Mouse (Mus musculus) embryonic fibroblast, embryonic 13.5 days (primary cell): Measurements from ENCODE around the gene Yod1. TPM values are rescaled to one million over a fixed set of nuclear protein-coding genes. Genes with fewer than 3 reads are reported as not detected.

Experiments used
- H3K27ac ChIP-seq: 2 replicates; pipeline ENCODE4 v1.5.1; 2012; ENCODE audit warnings: low read length, control low read depth, inconsistent platforms; ENCODE audit not compliant: insufficient read depth
- H3K4me1 ChIP-seq: 2 replicates; pipeline ENCODE4 v1.6.1; 2011; ENCODE audit warnings: low read length; ENCODE audit not compliant: control insufficient read depth, insufficient read depth
- H3K4me3 ChIP-seq: 2 replicates; pipeline ENCODE4 v1.5.1; 2011; ENCODE audit warnings: mild to moderate bottlenecking, control low read depth, low read length; ENCODE audit not compliant: insufficient read depth
- CTCF ChIP-seq: IDR thresholded peaks from 2 replicates; pipeline ENCODE4 v1.5.1; 2011; ENCODE audit warnings: mild to moderate bottlenecking, control low read depth, low read length, moderate library complexity, borderline replicate concordance; ENCODE audit not compliant: insufficient read depth
- POLR2A ChIP-seq: IDR thresholded peaks from 2 replicates; pipeline ENCODE4 v1.6.1; 2011; ENCODE audit warnings: low read depth, mild to moderate bottlenecking, control low read depth, low read length, moderate library complexity
- polyA plus RNA-seq: library from polyadenylated mRNA; stranded (reverse); fragments of >200 nt; gene quantifications from 2 replicates; pipeline ENCODE4 v1.2.4, GENCODE M21; 2011; ENCODE audit warnings: low read depth; ENCODE audit not compliant: missing spikeins, insufficient read length

Gene Yod1
- polyA plus RNA-seq, 1 experiment = 6.5 TPM

DNA sequence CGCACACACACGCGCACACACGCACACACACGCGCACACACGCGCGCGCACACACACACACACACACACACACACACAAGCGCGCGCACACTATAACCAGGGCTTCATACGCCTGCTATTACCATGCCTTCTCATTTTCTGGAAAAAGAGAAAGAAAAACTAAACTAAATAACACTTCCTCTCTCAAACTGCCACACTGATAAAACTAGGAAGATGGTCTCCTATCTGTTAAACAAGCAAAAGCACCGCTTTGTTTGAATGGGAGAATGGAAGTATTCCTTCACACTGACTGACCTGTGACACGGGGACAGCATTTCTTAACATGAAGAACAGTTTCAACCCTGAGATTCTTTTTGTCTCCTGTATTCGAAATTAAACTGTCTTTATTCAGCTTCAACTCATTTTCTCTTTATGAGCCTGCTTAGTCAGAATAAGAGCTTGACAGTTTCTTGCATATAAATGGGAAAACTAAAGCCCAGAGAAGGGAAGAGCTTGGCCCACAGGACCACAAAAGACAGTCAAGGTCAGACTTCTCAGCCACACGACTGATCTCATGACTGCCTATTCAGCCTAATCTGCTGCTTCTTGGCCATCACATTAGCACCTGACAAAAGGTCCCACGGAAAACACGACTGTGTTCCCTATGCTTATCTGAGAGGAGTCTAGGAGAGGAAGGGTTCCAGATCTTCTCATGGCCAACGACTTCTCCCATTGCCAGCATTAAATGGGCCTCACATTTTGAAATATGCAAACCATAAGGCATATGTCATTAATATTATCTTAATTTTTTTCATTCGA lies 6.6 kb upstream of the Yod1 start:
- no peak overlapping the region for H3K27ac ChIP-seq
- TF ChIP-seq POLR2A (no peak), CTCF (no peak)
- no peaks in the 10 kb centered on the region for H3K4me1 ChIP-seq
- H3K4me3 ChIP-seq = no peak overlapping the region

DNA sequence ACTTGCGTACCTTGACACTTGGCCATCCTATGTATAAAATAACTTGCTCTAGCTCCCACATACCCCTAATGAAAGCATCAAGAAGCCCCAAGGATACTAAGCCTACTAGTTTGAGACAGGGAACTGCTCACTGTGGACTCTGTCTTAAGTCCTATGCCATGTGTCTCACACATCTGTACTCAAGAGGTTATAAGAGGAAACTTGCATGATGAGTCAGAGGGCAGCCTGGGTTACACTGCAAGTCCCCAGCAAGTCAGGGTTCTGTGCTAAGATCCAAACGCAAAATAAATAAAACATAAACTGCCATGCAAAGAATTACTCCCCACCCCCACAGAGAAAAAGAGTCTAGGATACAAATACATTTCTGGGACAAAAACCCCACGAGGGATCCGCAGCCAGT lies 3.1 kb upstream of the Yod1 start:
- no peak for TF ChIP-seq POLR2A
- TF ChIP-seq CTCF = no peak
- H3K27ac ChIP-seq = no peak overlapping the region
- no peak overlapping the region for H3K4me3 ChIP-seq
- no peaks in the 10 kb centered on the region; the same call in 1 of the 2 replicates for H3K4me1 ChIP-seq

DNA sequence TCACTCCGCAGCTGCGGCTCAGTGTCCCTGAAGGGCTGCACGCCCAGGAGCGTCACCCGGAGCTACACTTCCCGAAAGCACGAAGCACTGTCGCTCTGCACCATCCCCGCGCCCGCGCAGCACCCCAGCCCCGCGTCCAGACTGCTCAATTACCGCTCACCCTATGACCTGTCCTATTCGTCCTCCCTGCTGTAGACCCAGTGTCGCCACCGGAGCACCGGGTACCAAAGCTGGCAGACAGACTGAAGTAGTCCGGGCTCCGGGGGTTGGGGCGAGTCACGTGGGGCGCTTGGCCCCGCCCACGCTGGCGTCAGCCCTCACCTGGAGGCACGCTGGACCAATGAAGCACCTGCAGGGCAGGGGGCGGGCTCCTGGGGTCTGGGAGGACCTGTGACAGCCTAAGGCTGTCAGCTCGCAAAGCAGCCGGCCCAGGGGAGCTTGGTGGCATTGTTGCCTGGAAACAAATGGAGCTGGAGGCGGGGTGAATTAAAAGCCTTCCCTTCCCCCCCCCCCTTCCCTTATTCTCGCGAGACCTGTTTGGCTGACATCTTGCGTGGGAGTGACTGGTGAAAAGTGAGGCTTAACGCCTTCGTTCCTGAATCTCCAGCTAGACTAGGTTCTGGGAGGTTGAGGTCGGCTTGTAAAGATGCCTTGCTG lies 1.4 kb upstream of the Yod1 start, which contains the start of gene Gm29427:
Gene Gm29427 (minus strand): TSS at position 239 of the 657 bp plus-strand sequence.
- Histone ChIP-seq H3K4me1 (no peaks in the 10 kb centered on the region; the same call in 1 of the 2 replicates), H3K4me3 (peak within 1 kb of the TSS; percentile 91), H3K27ac (0 out of 2 replicates have a peak within 1 kb of the TSS, but pooled peaks have one; percentile 47)
- no peak for TF ChIP-seq CTCF
- TF ChIP-seq POLR2A = peak; percentile 82

DNA sequence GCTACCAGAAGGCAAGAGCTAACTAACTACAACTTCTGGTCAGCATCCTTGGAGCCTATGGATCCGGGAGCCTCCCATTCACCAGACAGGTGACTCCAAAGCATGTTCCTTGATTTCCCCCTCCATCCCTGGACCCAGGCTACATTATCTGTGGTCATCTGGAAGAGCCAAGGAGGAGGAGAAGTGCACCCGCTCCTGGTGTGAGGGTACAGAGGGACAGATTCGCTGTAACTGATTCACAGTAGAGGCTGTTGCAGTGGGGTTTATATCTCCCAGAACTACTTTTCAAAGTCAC lies 962 bp upstream of the Yod1 start:
- no peak for TF ChIP-seq POLR2A
- TF ChIP-seq CTCF = no peak
- Histone ChIP-seq H3K4me1 (no peaks in the 10 kb centered on the region; the same call in 1 of the 2 replicates), H3K4me3 (peak overlapping the region; percentile 91), H3K27ac (no peak overlapping the region)

DNA sequence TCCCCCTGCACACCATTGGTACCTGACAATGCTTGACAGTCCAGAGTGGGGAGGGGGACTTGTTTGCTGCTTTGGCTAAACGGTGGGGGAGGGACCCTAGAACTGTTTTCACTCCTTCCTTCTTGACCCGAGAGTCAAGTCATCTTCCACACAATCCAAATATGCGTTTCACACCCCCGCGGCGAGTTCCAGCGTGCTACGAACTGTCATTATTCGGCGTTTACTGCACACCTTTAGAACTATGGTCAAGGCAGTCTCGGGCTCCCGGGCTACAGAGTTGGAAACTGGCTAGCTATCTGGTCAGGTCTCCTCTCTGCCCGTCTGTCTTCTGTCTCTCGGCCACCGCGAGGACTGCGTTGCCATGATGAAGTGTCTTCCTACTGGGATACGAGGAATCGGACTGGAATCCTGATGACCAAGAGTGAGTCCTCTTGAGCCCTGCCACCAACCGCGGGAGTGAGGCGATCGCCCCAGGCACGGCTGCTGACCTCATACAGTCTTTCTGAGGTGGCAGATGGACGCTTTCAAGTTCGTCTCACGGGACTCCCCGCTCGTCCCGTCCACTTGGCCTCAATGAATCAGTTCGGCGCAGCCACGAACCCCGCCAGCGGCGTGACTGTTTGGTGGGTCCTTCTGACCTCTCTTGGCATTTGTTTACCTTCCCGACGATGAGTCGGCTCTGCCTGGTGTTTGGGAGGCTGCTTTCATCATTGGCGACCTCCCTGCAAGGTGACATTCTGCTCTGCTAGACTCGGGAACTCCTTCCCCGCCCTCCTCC lies 425 bp upstream of the Yod1 start:
- Histone ChIP-seq H3K4me1 (no peaks in the 10 kb centered on the region; the same call in 1 of the 2 replicates), H3K27ac (peak overlapping the region; percentile 47; the same call in 1 of the 2 replicates), H3K4me3 (peak overlapping the region; percentile 91)
- peak; percentile 19; the same call in 1 of the 2 replicates for TF ChIP-seq POLR2A
- TF ChIP-seq CTCF = no peak

DNA sequence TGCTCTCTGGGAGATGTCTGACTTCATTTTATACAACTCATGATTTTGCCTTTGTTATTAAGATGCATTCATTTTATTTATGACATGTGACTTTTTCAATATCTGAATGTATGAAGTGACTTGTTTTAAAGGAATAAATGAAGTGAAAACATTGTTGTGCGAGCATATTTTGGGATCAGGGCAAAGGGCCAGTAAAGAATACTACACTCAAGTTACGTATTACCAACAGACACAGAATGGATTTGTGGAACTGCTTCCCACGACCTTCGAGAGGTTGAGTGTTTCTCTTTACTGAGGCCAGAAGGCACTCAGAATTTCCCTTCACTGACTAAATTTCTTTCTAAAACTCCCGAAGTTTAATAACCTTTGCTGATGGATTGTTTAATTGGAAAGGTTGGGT lies 7.1 kb downstream of the Yod1 start:
- Histone ChIP-seq H3K4me3 (no peak overlapping the region), H3K4me1 (no peaks in the 10 kb centered on the region), H3K27ac (no peak overlapping the region)
- TF ChIP-seq POLR2A (no peak), CTCF (no peak)

GRCm38 (mm10) chr1:130726396-130726795 lies 9.3 kb downstream of the Yod1 start:
- Histone ChIP-seq H3K4me1 (no peaks in the 10 kb centered on the region), H3K4me3 (no peak overlapping the region), H3K27ac (no peak overlapping the region)
- TF ChIP-seq POLR2A (no peak), CTCF (no peak)

DNA sequence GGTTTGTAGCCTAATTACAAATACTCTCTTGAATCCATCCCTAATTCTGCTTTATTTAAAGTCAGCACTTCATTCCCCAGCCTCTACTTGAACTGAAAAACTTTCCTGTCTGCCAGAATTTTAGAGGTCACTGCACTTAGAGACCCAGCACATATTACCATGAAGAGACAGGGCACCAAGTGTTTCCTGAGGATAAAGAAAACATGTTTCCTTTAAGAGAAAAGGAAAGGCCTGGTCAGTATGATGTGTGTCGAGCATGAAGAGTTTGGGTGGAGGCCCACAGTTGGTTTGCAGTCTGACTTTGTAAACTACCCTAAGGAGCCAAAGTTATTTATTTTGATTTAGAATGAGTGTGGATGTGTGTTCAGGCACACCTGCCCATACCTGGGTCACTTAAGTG lies 10.9 kb downstream of the Yod1 start:
- no peak overlapping the region for H3K4me3 ChIP-seq
- TF ChIP-seq CTCF = no peak
- TF ChIP-seq POLR2A = no peak
- H3K4me1 ChIP-seq = no peaks in the 10 kb centered on the region
- H3K27ac ChIP-seq = no peak overlapping the region

GRCm38 (mm10) chr1:130728708-130729107 lies 11.6 kb downstream of the Yod1 start:
- H3K4me3 ChIP-seq = no peak overlapping the region
- H3K27ac ChIP-seq = no peak overlapping the region
- H3K4me1 ChIP-seq = no peaks in the 10 kb centered on the region; the same call in 1 of the 2 replicates
- TF ChIP-seq POLR2A = no peak
- no peak for TF ChIP-seq CTCF

GRCm38 (mm10) chr1:130729153-130729552 lies 12.0 kb downstream of the Yod1 start, which contains the start of gene Pfkfb2:
Gene Pfkfb2, minus strand, starts transcription at chr1:130729253.
- no peak for TF ChIP-seq POLR2A
- no peak for TF ChIP-seq CTCF
- peaks cover under 1% of the 10 kb centered on the region; the same call in 1 of the 2 replicates for H3K4me1 ChIP-seq

More at GRCm38 (mm10) chr1:130729153-130729552, 12.0 kb downstream of the Yod1 start, which contains the start of gene Pfkfb2:
- no peak within 1 kb of the TSS for H3K4me3 ChIP-seq
- H3K27ac ChIP-seq = no peak within 1 kb of the TSS
